Mouse (Mus musculus) ovary, postnatal 36 days (tissue): ENCODE data around the gene Col16a1.
A peak's percentile ranks its signal among the peaks of the same experiment; 100 is the strongest.

Experiments
- DNase-seq: peaks from one replicate; pipeline ENCODE4 v3.0.0; 2022; ENCODE audit warnings: low spot score, mixed read lengths

The Col16a1 gene

DNA sequence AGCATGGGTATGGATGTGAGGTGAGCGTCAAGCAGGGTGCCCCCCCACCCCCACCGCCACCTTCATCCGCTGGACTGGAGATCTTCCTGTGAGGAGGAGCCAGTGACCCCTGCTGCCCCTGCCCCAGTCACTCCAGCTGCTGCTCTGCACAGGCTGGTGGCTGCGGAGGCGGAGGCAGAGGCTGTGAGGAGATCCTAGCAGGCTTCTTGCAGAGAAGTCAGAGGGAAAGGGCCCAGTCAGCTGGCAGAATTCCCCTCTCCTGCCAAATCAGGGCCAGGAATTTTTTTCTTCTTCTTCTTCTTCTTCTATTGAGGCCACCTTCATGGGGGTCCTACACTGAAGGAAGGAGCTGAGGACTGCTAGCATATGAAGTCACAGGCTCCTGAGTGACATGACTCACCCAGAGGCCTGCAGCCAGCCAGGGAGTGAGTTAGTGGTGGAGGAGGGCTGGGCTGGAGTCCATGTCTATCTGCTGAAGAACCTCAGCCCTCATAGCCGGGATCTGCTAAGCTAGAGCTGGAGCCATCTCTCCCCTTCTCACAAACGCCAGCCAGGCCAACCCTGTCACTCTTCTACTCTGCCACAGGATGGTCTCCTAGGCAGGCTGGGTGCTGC is 36.8 kb downstream of the Col16a1 start:
- no peak for DNase-seq

DNA sequence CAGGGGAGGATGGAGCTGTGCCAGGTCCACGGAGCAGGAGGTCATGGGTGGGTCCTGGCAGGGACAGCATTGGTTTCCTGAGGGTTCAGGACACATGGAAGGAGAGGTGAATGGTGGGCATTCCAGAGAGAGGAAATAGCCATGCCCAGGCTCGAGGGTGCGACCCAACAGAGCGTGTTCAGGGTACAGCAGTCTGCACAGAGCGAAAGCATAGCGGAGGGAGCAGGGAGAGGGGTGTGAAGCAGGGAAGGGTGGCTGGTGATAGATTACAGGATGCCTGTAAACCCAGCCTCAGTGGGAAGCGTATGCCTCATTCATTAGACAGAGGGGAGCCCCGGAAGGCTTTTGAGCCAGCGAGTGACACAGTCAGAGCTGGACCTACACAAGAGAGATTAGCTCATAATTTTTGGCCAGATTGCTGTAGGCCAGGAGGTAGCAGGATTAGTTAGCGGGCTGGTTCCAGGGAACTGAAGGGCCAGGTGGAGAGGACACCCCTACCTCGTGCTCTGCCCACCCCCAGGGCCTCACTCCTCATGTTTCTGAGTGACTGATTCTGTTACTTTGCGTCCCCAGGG is 37.7 kb downstream of the Col16a1 start:
- DNase-seq = no peak

DNA sequence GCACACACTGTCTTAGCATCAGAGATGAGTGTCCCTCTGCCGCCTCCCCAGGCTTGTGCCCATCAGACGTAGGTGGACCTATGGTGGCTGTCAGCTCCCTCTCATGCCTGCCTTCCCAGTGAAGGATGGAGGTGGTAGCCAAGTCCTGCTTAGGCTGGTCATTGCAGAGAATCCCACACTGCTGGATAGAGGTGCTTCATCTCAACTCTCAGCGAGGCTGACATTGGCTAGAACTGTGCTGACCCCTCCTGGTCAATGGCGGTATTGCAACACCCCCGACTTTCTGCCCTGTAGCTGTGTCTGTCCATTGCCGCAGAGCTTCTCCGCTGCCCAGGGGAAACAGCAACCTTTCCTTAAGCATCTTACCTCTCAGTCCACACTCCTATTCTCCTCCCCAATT is 39.7 kb downstream of the Col16a1 start:
- peak; percentile 90 for DNase-seq

DNA sequence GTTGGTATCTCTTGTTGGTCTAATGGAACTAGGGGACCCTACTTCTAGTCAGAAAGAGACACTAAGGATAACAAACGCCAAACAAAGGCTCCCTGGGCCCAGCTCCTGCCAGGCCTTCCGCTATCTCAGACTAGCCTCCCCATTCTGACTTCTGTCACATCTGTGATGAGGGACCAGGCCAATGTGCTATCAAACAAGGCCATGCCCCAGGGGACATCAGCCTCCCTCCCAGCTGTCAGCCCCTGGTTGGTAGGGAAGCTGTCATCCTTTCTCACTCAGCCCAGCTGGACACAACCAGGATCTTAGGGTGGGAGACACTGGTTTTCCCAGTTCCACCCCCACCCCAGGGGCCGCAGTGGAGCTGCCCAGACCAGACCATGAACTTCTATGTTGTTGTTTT is 47.5 kb downstream of the Col16a1 start:
- DNase-seq = no peak

DNA sequence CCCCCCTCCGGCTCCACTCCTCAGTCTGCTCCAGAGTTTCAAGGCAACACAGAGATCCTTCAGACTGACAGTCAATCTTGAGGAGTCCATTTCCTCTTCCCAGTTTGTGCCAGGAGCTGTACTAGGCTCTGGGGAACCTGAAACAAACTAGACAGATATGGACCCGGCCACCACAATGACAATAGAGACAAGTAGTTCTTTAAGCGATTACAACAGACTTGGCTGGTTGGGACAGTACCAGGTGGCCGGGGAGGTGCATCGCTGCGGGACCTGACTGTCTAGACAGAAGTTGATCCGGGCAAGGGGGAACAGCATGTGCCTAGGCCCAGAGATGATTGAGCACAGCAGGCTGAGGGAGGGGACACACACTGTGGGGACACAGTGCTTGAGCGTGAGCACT is 53.5 kb downstream of the Col16a1 start:
- DNase-seq = no peak

DNA sequence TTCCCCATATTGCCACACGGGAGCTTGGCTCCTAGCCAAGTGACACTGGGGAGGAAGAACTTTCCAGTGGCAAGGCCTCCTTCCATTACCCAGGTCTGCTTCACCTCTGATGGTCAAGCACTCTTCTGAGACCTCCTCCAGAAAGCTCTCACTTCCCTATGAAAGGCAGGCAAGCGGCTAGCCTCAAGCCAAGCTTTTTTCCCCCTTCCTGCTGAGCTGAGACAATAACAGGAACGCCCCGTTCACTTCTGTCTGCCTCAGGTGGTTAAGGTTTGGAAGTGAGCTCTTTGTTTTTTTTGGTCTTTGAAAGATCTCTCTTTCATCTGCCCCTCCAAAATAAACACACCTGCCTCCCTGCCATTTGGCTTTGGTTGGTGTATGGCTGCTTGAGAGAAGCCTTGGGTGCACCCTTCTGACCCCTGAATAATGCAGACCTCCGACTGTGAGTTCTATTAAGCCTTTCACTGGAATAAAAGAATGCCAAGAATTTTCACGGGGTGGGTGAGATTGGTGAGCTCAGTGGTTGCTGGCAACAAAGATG is 54.5 kb downstream of the Col16a1 start, which contains the start of gene Pef1:
Gene Pef1, plus strand, starts transcription at position 448 of the 541 bp plus-strand sequence.
- DNase-seq = no peak

DNA sequence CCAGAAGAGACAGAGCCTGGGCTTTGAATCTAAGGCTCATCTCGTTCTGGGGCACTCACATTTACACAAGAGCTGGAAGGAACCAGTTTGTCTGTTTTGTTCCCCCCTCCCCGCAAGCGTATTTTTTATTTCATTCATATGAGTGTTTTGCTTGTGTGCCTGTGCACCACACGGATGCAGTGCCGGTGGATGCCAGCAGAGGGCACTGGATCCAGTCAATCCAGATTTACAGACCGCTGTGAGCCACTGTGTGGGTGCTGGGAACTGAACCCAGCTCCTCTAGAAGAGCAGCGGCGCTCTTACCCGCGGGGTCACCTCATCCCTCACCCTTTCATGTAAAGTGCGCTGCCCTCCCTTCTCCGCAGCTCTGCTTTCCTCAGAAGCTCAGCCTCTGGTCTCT is 56.0 kb downstream of the Col16a1 start:
- no peak for DNase-seq

DNA sequence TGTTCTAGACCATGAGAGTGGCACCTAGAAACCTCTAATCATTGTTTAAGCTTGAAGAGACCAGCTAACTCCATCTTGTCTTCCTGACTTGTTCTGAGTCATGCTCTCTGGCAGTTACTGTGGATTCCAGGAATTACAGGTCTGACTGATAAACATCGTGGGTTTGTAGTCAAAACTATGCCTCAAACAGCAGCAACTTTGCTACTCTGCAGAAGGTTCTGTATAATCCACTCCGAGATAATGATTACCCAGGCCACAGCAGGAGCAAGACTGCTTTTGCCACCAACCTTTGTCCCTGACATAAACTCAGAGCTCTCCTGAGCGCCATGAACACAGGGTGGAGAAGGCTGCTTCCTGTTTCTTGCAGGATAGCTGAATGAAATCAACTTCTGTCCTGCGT is 56.9 kb downstream of the Col16a1 start:
- no peak for DNase-seq

DNA sequence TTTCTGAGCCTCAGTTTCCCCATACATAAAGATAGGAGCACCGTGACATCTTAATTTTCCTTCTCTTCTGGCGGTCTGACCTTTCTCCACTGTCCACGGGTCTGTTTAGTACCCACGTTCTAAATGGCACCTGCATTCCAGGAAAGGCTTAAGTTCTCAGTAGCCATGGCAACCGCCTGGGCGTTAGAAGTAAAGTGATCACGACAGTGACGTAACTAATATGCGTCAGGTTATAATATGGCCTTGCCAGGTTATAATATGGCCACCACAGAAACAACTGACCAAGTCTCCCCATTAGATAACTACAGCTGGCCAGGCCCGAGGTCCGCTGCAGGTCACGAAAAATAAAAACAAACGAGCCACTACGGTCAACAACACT is 59.4 kb downstream of the Col16a1 start:
- DNase-seq = no peak

DNA sequence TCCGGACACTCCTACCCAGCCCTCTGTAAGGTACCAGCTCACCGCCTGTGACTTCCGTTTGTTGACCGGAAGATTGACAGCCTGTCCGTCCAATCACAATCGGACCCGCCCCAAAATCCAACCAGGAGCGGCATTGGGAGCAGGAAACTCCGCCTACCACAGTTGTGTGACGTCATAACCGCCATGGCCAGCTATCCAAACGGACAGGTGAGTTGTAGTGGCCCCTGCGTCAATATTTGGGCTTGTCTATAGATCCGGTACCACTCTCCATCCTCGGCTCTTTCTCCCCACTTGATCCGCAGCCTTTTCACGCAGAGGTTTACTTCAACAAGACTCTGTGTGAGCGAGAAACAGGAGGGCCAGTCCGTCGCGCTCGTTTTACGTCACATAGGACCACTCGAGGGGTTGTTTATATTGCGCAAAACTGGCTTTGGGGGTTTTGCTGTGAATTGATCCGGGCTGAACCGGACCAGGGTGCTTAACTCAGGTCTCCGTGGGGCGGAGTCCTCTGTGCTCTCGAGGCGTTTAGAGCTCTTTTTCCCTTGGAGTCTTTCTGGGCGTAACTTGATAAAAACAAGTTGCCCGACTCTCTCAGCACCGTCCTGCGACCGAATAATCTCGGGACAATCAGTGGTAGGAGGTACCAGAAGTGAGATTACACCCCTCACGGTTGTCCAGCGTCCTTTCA is 59.9 kb downstream of the Col16a1 start:
- peak; percentile 99 for DNase-seq

DNA sequence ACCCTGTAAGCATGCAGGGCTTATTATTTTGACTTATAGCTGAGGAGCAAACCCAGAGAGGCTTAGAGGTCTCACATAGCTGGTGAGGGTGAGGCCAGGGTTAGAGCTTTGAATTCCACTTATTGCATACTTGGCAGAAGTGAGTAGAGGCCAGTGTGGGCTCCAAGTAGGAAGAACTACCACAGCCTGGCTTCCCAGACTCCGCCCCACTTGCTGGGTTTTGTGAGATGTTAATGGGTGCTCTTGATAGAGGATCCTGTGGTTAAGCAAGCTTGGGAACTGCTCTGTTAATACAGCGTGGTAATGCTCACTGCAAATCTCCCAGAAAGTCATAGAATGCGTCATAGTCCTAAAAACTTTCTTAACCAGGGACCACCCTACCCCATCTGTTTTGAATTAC is 61.3 kb downstream of the Col16a1 start:
- no peak for DNase-seq

DNA sequence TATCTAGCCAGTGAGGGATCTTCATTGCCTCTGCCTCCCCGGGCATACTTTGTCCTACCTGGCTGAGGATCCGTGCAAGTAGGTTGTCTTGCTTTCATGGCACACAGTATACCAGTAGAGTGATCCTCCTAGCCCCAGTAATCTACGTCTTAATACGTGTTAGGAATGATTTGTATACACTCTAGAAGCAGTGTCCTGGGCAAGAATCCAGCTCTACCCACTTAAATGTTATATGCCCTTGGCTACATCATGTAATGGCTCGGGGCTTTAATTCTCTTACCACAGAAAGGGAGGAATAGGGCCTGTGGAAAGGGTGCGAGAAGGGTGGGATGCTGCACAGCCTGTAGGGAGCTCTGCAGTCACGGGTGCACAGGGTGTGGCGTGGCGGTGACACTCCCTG is 62.0 kb downstream of the Col16a1 start:
- DNase-seq = no peak

DNA sequence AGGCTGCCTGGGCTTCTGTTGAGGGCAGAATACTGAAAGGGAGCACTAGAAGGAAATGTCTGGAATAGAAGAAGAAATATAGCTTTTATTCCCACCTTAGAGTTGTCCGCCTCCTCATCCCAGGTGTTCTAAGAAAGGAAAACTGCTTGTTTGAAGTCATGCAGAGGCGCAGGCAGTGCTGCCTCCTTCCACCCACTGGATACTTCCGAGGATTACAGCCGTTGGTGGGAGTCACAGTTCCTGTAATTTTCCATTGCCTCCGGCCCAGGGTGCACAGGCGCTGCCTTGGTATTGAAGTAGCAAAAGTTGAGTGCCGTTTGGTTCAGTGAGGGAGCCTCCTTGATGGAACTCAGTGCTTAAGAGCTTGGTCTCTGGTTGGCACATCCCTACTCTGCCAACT is 62.5 kb downstream of the Col16a1 start:
- no peak for DNase-seq

DNA sequence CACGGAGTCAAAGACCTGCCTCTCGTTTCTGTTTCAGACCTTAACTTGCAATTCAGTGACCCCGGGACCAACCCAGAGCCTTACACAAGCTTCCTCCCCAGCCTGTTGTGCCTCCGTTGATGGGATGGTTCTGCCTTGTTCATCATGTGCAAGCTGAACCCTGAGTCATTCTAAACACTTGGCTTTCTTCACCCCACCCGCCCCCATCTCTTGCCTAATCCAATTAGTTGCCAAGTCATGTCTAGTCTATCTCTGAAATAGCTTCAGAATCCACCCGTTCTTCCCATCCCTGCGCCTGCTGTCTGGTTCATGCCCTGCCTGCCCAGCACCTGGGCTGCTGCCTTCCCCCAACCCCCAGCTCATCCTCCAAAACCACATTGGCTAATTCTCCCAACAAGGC is 64.7 kb downstream of the Col16a1 start:
- DNase-seq = peak; percentile 46

DNA sequence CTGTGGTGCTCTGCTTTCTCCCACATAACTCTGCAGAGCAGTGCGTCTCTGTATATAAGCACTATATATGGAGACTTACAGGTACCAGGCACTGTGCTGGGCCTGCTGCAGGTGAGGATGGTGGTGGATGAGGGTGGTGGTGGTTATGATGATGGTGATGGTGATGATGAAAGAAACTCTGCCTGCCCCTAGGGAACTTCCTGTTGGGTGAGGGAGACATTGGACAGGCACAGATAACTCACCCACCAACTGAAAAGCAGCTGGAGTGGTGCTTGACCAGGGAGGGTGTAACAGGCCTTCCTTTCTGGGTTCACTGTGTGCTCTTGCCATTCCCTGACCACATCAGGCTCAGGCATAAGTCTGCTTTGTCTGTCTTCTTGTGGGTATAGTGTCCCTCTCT is 65.1 kb downstream of the Col16a1 start:
- no peak for DNase-seq

DNA sequence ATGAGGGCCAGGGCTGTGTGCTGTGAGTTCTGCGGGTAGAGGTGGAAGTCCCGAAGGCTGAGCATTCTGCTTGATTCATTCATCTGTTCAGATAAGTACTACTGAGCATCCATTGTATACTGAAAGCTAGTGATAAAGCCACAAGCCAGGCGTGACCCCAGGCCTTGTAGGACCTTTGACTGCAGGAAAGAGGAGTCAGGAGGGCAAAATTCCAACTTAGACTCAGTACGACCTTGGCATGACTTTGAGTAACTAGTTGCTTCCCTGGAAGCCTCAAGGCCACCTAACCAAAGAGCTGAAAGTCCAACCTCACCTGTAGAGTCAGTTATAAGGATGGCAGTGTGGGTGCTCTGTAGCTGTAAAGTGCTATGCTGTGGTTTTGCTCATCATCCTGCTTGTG is 73.1 kb downstream of the Col16a1 start:
- no peak for DNase-seq

DNA sequence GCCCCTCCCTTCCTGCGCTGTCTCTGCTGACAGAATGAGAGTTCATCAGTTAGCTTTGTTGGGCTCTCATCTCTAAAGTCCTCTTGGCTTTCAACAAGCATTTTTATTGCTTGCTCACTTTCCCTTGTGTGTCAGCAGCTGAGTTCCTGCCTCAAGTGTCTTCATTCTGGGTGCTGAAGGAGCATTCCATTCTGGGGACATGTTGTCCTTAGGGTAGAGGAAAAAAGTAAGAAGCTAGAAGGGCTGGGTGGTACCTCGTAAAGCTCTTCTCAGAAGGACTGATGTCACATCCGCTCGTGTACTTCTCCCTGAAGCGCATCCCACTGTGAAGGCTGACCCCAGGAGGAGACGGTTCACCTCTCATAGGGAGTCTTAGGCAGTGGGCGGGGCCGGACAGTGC is 73.9 kb downstream of the Col16a1 start:
- no peak for DNase-seq

DNA sequence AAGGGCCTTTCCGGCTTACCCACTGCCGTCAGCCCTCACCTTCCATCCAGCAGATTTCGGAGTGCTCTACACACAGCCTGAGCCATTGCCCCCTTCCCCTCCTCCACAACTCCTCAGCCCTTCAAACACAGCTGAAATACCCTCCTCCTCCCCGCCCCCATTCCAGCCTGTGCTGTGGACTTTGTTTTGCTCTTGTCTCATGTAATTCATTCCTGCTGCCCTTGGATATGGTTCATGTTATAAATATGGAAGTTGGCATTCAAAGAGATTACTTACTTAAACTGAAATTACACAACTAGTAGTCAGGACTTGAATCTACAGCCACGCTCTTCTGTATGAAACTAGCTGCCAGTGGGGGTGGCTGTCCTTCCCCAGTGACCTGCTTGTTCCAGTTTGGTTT is 75.4 kb downstream of the Col16a1 start:
- DNase-seq = no peak

DNA sequence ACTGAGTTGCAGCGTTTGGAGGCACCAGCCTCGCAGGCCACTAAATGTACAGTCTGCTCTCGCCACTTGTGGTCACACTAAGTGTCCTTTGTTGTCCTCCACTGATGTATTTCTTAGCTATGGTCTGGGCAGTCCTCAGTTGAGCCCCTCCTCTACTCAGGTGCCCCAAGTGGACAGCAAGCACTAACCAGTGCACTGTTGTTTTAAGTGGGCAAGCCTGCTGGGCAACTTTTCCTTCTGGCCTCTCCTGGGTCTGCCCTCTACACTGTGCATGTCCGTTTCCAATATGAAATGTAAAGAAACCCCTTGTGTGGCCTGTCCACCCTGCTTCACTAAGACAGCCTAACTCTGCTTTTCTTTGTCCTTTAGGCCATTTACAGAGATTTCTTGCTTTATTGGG is 76.5 kb downstream of the Col16a1 start:
- no peak for DNase-seq

DNA sequence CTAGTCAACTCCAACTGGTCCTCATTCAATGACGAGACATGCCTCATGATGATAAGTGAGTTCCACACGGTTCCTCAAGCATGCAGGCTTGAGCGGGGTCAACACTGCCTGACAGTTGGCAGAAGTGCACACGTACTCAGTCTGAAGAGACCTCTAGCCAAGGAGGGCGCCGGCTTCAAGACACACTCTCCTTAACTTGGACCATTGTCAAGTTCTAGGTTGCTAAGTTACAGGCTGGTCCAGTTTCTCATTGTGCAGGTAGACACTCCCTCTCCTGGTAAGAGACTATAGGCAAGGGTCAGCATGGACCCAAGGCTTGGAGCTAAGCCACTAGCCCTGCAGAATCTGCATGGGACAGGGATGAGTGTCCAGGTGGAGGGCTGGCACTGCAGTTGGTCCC is 77.5 kb downstream of the Col16a1 start:
- no peak for DNase-seq

DNA sequence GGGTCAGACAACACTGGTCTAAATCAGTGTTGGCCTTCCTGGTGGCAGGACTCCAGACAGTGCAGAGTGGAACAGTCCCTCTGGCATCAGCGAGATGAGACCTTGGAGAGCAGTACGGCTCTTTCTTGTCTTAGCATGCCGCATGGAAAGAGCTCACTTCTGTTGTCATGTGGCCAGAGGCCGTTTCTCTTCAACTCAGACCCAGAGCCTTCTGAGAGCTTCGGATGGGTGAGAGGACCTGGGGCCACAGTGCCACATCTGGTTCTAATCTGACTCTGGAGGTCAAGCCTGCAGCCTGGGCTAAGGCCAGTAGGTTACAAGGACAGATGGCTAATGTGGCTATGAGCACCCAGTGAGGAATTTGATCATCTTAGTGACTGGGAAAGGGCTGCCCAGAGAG is 78.3 kb downstream of the Col16a1 start:
- DNase-seq = no peak

DNA sequence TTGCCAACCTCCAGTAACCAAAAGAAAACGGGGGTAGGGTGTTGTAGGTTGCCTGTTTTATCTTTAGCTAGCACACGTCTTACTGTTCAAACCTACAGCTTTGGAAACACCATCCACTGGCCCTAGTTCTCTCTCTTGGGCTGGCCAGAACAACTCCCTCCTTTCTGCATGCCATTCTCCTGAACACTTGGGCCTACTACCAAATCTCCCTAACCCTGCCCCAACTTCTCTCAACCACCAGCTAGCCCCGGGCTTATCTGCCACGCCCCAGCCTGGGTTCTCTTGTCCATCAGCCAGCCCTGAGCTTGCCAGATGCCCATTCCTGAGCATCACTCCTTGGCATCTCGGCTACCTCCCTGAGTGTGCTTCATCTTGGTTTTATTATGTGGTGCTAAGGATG is 81.3 kb downstream of the Col16a1 start:
- no peak for DNase-seq

DNA sequence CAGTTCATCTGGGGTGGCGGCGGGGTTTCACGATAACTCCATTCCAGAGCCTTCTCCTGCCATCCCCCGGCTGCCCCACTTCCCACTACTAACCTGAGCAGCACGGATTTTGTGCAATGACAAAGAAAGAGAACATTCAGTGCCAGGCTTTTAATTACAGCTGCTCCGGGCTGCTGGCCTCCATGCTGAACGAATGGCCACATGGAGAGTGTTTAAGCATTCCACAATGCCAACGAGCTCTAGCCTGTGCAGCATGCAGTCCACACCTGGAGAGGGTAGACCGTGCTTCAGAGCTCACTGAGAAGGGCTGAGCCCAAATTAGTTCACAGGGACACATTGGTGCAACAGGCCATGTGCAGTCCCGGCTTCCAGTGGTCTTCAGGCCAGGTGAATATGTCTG is 82.4 kb downstream of the Col16a1 start:
- DNase-seq = no peak
